Mouse (Mus musculus) macrophage (primary cell): ENCODE data around the gene Snrpd2. TPM values are rescaled to one million over a fixed set of nuclear protein-coding genes. Genes with fewer than 3 reads are reported as not detected.

Source experiments
- H3K27ac ChIP-seq: fragments of 350-480 bp; formaldehyde crosslinking; 2 replicates; pipeline ENCODE4 v1.9.0; 2021
- H3K36me3 ChIP-seq: fragments of 350-480 bp; formaldehyde crosslinking; 2 replicates; pipeline ENCODE4 v1.9.0; 2021; ENCODE audit errors: inconsistent target
- H3K4me3 ChIP-seq: fragments of 350-480 bp; formaldehyde crosslinking; 2 replicates; pipeline ENCODE4 v1.9.0; 2021; ENCODE audit errors: inconsistent target
- H3K79me2 ChIP-seq: fragments of 350-480 bp; formaldehyde crosslinking; 2 replicates; pipeline ENCODE4 v1.9.0; 2021; ENCODE audit errors: inconsistent target
- WGBS: methylation state at CpG from one replicate; pipeline ENCODE4 v1.1.7; 2026; ENCODE audit warnings: inconsistent platforms; ENCODE audit not compliant: missing documents; 5-methylcytosine and 5-hydroxymethylcytosine counted together
- polyA plus RNA-seq: library from polyadenylated mRNA; stranded (reverse); fragments of 250-400 nt; gene quantifications from 3 replicates; pipeline ENCODE4 v1.2.4, GENCODE M21; 2018; ENCODE audit warnings: inconsistent platforms

The Snrpd2 gene
- polyA plus RNA-seq, 1 experiment from 2014 or later, result 19.9 TPM

DNA sequence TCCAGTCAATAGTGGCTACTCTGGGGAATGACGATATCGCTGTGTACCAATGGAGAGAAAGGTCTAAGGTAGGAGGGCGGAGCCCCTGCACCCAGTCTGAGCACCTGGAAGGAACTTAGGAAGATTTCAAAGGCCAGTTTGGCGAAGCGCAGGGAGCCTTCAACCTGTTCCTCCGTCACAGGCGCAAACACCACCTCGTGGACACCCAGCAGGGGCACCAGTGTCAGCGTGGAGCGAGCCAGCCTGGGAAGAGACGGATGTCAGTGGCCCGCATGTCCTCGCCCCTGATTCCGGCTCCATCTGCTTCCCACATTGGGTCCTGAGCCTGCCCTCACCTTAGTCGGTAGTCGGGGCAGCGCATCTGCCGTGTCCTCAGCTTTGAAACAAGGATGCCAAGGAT lies 9.9 kb downstream of the Snrpd2 start:
- Histone ChIP-seq H3K4me3 (no peak overlapping the region), H3K27ac (no peak overlapping the region), H3K79me2 (no peaks in the 10 kb centered on the region), H3K36me3 (no peaks in the 10 kb centered on the region)
- 33% methylated on average over 18 of the region's 18 CpGs for WGBS

DNA sequence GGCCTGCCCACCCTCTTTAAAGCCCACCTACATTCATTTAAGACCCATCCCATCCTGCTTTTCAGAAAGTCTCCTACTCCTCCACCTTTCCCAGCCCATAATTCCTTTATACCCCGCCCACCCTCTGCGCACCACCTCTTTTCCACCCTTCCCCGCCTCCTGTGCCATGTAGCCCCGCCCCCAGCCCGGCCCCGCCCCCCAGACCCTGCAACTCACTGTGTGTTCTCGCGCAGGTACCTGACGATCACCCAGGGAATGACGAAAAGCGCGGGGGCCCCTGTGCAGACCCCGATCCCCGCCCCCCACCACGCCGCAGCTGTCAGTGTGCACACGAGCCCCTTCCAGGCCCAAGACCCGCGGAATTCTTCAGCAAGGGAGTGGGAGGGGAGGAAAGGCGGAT lies 10.6 kb downstream of the Snrpd2 start:
- Histone ChIP-seq H3K36me3 (no peaks in the 10 kb centered on the region), H3K27ac (no peak overlapping the region), H3K4me3 (no peak overlapping the region), H3K79me2 (no peaks in the 10 kb centered on the region)
- 5% methylated on average over 17 of the region's 20 CpGs for WGBS

DNA sequence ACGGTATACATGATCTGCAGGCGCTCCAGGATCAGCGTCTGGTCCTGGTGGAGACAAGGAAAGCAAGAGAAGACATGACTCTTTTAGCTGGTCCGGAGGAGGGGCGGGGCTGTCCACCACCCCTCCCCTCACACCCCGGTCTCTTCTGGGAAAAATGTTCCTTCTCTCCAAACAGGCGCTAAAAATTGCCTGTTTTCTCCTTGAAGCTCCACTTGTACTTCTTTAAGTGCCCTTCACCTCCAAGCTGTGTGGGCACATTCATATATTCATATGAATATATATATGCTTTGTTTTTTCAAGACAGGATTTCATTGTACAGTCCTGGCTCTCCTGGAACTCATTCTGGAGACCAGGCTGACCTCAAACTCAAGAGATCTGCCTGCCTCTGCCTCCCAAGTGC lies 13.4 kb downstream of the Snrpd2 start:
- H3K27ac ChIP-seq, result no peak overlapping the region
- H3K36me3 ChIP-seq, result no peaks in the 10 kb centered on the region
- H3K79me2 ChIP-seq, result no peaks in the 10 kb centered on the region
- no peak overlapping the region for H3K4me3 ChIP-seq
- 91% methylated on average over 7 of the region's 7 CpGs for WGBS

DNA sequence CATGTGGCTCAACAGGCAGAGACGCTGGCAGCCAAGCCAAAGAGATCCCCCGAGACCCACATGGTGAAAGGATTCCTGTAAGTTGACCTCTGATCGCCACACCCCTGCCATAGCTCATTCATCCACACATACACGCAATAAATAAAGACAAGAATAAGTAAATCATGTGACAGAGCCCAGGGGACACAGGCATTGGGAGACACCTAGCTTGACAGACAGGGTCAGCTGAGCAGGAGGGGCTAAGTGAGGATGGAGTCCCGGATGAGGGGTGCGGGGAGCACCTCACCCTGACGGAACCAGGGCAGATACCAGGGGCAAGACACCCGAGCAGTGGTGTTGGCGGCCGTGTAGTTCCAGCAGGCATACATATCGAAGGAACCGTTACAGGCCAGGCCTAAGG lies 14.2 kb downstream of the Snrpd2 start:
- Histone ChIP-seq H3K4me3 (no peak overlapping the region), H3K79me2 (no peaks in the 10 kb centered on the region), H3K36me3 (no peaks in the 10 kb centered on the region), H3K27ac (no peak overlapping the region)
- 53% methylated on average over 12 of the region's 12 CpGs for WGBS

DNA sequence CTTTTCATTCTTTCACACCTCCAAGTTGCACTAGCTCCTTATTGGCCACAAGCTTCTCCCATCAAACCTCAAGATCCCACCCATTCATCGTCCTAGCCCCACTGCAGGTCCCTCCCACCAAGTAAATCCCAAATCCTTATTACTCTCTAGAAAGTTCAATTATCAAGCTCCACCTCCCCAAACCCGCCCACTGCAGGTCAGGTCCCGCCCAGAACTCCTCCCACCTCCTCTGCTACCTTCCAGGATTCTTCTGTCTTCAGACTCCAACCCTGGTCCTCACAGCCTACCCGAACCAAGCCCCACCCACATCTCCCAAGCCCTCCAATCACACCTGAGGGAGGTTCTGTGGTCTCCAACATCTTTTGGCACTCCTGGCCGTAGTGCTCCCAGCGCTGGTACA lies 14.7 kb downstream of the Snrpd2 start:
- no peak overlapping the region for H3K27ac ChIP-seq
- H3K79me2 ChIP-seq, result no peaks in the 10 kb centered on the region
- no peak overlapping the region for H3K4me3 ChIP-seq
- 6% methylated on average over 6 of the region's 6 CpGs for WGBS
- H3K36me3 ChIP-seq, result no peaks in the 10 kb centered on the region

DNA sequence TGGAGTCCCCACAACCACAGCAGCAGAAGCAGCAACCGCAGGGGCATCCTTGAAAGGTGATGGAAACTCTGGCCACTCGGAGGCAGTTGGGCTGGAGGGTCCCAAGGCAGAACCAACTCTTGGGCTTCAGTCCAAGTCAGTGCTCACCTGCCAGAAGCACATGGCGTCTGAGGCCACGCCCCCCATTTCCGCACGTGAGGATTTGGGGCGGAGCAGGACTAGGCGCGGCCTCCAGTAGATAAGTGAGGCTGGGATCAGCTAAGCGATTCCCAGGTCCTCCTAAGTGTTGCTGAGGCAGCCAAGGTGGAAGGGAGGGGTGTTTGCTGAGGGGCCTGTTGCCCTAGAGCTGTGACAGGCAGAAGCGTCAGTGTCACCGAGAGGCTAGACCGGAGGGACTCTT lies 15.5 kb downstream of the Snrpd2 start:
- H3K79me2 ChIP-seq, result no peaks in the 10 kb centered on the region
- no peaks in the 10 kb centered on the region for H3K36me3 ChIP-seq
- H3K4me3 ChIP-seq, result no peak overlapping the region
- 8% methylated on average over 13 of the region's 13 CpGs for WGBS
- no peak overlapping the region for H3K27ac ChIP-seq

- no peaks in the 10 kb centered on the region for H3K79me2 ChIP-seq
- WGBS, result 19% methylated on average over 14 of the region's 14 CpGs
- no peak within 1 kb of the TSS for H3K4me3 ChIP-seq
- H3K36me3 ChIP-seq, result no peaks in the 10 kb centered on the region
- H3K27ac ChIP-seq, result no peak within 1 kb of the TSS
Measured at GRCm38 (mm10) chr7:19165656-19166423, 16.3 kb downstream of the Snrpd2 start, which contains the start of gene Gipr. TSS of gene Gipr (minus strand) at chr7:19166127.

DNA sequence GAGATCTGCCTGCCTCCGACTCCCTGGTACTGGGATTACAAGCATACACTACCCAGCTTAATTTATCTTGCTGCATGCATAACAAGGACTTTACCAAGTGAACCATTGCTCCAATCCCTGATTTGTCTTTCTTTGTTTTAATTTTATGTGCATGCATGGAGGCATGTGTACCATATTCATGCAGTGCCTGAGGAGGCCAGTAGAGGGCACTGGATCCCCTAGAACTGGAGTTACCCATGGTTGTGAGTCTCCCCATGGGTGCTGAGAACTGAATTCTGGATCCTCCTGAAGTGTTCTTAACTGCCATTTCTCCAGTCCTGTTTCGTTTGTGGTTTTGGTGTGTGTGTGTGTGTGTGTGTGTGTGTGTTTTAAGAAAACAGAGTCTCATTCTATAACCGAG lies 17.5 kb downstream of the Snrpd2 start:
- Histone ChIP-seq H3K4me3 (no peak overlapping the region), H3K79me2 (no peaks in the 10 kb centered on the region), H3K36me3 (no peaks in the 10 kb centered on the region), H3K27ac (no peak overlapping the region)
- 68% methylated on average over 3 of the region's 3 CpGs for WGBS

DNA sequence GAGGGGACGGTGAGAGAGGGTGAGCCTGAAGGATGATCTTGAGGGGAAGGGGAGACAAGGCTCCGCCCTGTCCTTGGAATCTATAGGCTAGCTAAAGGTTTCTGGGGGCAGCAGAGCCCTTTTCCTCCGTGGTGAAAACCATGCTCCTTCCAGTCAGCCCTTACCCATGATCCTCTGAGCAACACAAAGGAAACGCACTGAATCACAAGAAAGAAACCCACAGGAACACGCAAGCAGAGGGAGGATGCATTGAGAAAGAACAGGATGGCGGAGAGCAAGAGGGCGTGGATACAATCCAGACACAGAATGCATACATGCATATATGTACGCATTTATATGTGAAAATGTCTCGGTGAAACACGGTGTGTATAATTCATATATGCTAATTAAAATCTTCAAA lies 20.0 kb downstream of the Snrpd2 start:
- 41% methylated on average over 10 of the region's 10 CpGs for whole genome bisulfite sequencing
- no peaks in the 10 kb centered on the region for H3K36me3 ChIP-seq
- H3K27ac ChIP-seq, result no peak overlapping the region
- H3K79me2 ChIP-seq, result no peaks in the 10 kb centered on the region
- no peak overlapping the region for H3K4me3 ChIP-seq

DNA sequence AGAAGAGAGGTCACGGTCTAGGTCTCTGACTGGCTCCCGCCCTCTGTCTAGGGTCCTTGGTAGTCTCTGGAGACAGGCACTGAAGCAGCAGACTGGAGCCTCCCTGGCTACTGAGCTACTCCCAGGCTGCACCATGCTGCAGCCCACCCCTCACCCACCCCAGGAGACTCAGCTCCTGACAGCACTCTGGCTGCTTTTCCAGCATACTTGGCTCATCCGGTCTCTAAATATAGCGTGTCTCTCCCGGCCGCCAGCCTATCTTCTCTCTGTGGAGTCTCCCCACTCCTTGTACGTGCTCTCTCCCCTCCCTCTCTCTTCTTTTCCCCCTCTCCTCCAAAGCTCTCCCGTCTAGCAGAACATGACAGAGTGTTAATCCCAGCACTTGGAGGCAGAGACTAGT lies 20.6 kb downstream of the Snrpd2 start:
- WGBS, result 80% methylated on average over 8 of the region's 8 CpGs
- H3K36me3 ChIP-seq, result no peaks in the 10 kb centered on the region
- no peak overlapping the region for H3K27ac ChIP-seq
- no peaks in the 10 kb centered on the region for H3K79me2 ChIP-seq
- H3K4me3 ChIP-seq, result no peak overlapping the region

DNA sequence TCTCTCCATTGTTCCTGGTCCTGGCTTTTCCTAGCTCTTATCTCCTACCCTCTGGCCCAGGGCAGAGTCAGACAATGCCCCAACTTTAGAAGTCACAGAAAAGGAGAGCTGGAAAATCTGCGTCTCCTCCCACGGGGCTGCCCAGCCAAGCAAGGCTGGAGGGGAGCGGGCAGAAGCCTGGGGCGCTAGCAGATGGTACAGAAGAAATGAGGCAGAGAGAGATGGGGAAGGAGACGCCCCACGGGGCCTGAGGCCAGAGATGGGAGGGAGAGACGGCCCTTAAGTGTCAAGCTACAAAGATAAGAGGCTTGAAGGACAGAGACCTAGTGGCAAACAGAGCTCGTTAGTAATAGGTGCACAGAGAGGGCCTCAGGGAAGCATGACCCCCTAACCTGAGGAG lies 22.3 kb downstream of the Snrpd2 start:
- no peak overlapping the region for H3K27ac ChIP-seq
- no peak overlapping the region for H3K4me3 ChIP-seq
- no peaks in the 10 kb centered on the region for H3K36me3 ChIP-seq
- 79% methylated on average over 8 of the region's 8 CpGs for WGBS
- H3K79me2 ChIP-seq, result no peaks in the 10 kb centered on the region

- Histone ChIP-seq H3K4me3 (no peak overlapping the region), H3K79me2 (no peaks in the 10 kb centered on the region), H3K36me3 (no peaks in the 10 kb centered on the region), H3K27ac (no peak overlapping the region)
- WGBS, result 11% methylated on average over 17 of the region's 17 CpGs
Measured at GRCm38 (mm10) chr7:19172874-19173273, 23.4 kb downstream of the Snrpd2 start.

GRCm38 (mm10) chr7:19175708-19176515 lies 26.4 kb downstream of the Snrpd2 start, which contains the start of gene Eml2:
TSS of gene Eml2 (plus strand) at chr7:19176421.
- no peaks in the 10 kb centered on the region for H3K79me2 ChIP-seq
- H3K27ac ChIP-seq, result no peak within 1 kb of the TSS
- no peak within 1 kb of the TSS for H3K4me3 ChIP-seq
- H3K36me3 ChIP-seq, result no peaks in the 10 kb centered on the region
- WGBS, result 11% methylated on average over 30 of the region's 30 CpGs

- Histone ChIP-seq H3K27ac (no peak overlapping the region), H3K36me3 (no peaks in the 10 kb centered on the region), H3K4me3 (no peak overlapping the region), H3K79me2 (no peaks in the 10 kb centered on the region)
- 15% methylated on average over 21 of the region's 21 CpGs for WGBS
Measured at GRCm38 (mm10) chr7:19176516-19176947, 27.0 kb downstream of the Snrpd2 start.

- Histone ChIP-seq H3K36me3 (no peaks in the 10 kb centered on the region), H3K27ac (no peak overlapping the region), H3K4me3 (no peak overlapping the region), H3K79me2 (no peaks in the 10 kb centered on the region)
- 86% methylated on average over 7 of the region's 7 CpGs for WGBS
Measured at GRCm38 (mm10) chr7:19177216-19177615, 27.7 kb downstream of the Snrpd2 start.
